Comparison of ENCODE assay signal across 16 mouse cellular contexts in genomic region chr14:52160911-52161310, GRCm38 (mm10).
"Had no signal": no experiment of that assay in that cellular context is flagged by ENCODE, and none has a peak within 500 bp of the region (broad histone marks: within the 10 kb centered on the region; RNA-seq: fewer than 3 reads in every experiment).

No protein-coding gene starts in this region.

- H3K9me3 ChIP-seq: limb, embryonic 10.5 days; limb, embryonic 13.5 days; liver, embryonic 12.5 days; liver, embryonic 15.5 days had no signal

- H3K27ac ChIP-seq: limb, embryonic 10.5 days; limb, embryonic 13.5 days; liver, embryonic 12.5 days; liver, embryonic 15.5 days had no signal

- H3K27me3 ChIP-seq: limb, embryonic 13.5 days; liver, embryonic 12.5 days; liver, embryonic 15.5 days had no signal

- H3K9ac ChIP-seq: limb, embryonic 13.5 days; liver, embryonic 12.5 days; liver, embryonic 15.5 days had no signal

- ATAC-seq: liver, embryonic 12.5 days had no signal

- H3K4me2 ChIP-seq: limb, embryonic 13.5 days; liver, embryonic 12.5 days; liver, embryonic 15.5 days; midbrain, embryonic 11.5 days had no signal

- DNase-seq: kidney, adult 9 months; kidney, postnatal 14 days; kidney, postnatal 4 days; layer of hippocampus, adult 9-11 months; liver; lung, adult 18-20 months; lung, postnatal 14 days; lung, postnatal 4 days; midbrain, embryonic 14.5 days; thymus, adult 18-20 months; thymus, postnatal 36 days had no signal

- H3K4me1 ChIP-seq: limb, embryonic 10.5 days; limb, embryonic 13.5 days; liver, embryonic 12.5 days; liver, embryonic 15.5 days had no signal

- H3K4me3 ChIP-seq: limb, embryonic 10.5 days; limb, embryonic 13.5 days; liver, embryonic 12.5 days; liver, embryonic 15.5 days had no signal
